Mouse (Mus musculus) inflammation-experienced regulatory T-cells (primary cell): Measurements from ENCODE around the gene Gm10234. TPM values are rescaled to one million over a fixed set of nuclear protein-coding genes. Genes with fewer than 3 reads are reported as not detected.

Experiments
- polyA plus RNA-seq, 2 experiments: library from polyadenylated mRNA; unstranded; fragments of 100-300 nt; shearing (Covaris generic); gene quantifications; one replicate each; pipeline ENCODE4 v1.2.1; 2017

Gm10234 gene
- polyA plus RNA-seq = not detected

GRCm38 (mm10) chr6:95321812-95322211 lies at the start of gene Gm10234:
Gene Gm10234, plus strand, starts transcription at chr6:95322112.

Other genes with a start within 250 kb of the Gm10234 start
- gene Kbtbd8, start 204.9 kb upstream of the Gm10234 start, polyA plus RNA-seq = 1 to 10 TPM; 3.9 to 5.8 TPM